Mouse (Mus musculus): Measurements from ENCODE around the gene Glipr1l2.

GRCm38 (mm10) chr10:112080044-112080443 is 3.1 kb upstream of the Glipr1l2 start:
- TF ChIP-seq CTCF (IDR thresholded peaks at IDR 0.05; ENCODE audit: low read depth, low read length) (no peak), POLR2A (IDR thresholded peaks at IDR 0.05; ENCODE audit: extremely low read depth, insufficient read depth, low read length) (no peak)
